Mouse (Mus musculus): ENCODE results near the gene Slc38a4.

- TF ChIP-seq CTCF (IDR thresholded peaks at IDR 0.05; ENCODE audit: low read depth, low read length) (no peak), POLR2A (IDR thresholded peaks at IDR 0.05; ENCODE audit: borderline replicate concordance, low read depth, low read length) (no peak)
Observed at GRCm38 (mm10) chr15:97035892-97036291, 19.9 kb downstream of the Slc38a4 start.
